Mouse (Mus musculus): ENCODE data around the gene Alkbh7.

The Alkbh7 gene

GRCm38 (mm10) chr17:56997029-56997667 lies at the start of gene Alkbh7:
Alkbh7 (plus strand) TSS chr17:56997339.
- peak; percentile 99 for DNase-seq (ENCODE audit: low read depth, low spot score)

GRCm38 (mm10) chr17:56950915-56951314 lies 46.2 kb upstream of the Alkbh7 start:
- peak; percentile 69 for DNase-seq (ENCODE audit: low read depth, low spot score)

- DNase-seq (ENCODE audit: low read depth, low spot score), result no peak
Observed at GRCm38 (mm10) chr17:56952639-56953038, 44.5 kb upstream of the Alkbh7 start.

DNA sequence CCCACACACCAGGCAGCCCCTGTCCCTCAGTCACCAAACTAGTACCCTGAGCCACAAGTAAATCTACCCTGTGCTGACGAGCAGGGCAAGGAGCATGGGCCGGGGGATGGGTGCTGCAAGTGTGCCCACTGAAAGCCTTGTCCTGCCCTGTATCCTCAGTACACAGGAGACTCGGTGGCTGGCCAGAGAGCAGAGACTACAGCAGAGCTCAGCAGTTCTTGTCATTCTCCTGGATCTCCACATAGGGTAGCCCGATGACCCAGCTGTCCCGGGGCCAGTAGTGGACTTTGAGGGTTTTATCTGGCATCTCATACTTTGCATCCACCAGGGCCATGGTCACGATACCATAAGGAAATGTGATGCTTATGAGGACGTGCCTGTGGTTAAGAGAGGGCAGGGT lies 42.3 kb upstream of the Alkbh7 start:
- no peak for DNase-seq (ENCODE audit: low read depth, low spot score)

DNA sequence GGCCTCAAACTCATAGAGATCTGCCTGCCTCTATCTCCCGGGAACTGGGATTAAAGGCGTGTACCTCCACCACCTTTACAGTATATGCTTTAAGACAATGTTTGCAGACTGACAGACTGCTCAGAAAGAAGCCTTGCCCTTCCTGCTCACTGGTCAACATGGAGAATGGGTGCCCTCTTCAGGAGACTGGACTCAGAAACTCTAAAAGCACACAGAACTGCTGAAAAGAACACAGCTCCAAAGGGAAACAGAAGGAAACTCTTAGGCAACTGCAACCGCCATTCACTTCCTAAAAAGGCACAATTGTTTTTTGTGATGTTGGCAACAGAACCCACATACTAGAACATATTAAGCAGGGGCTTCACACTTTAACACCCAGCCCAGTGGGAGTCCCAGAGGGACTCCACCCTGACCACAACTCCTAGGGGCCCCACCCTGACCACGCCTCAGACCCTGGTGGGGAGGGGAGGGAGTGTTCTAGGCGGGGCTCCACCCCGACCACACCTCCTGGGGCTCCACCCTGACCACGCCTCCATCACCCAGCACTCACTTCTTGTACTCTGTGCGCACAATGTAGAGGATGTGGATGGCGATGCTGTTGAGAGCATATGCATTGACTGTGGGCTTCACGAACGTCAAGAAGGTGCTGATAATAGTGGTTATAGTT lies 39.2 kb upstream of the Alkbh7 start:
- DNase-seq (ENCODE audit: low read depth, low spot score), result peak; percentile 47

DNA sequence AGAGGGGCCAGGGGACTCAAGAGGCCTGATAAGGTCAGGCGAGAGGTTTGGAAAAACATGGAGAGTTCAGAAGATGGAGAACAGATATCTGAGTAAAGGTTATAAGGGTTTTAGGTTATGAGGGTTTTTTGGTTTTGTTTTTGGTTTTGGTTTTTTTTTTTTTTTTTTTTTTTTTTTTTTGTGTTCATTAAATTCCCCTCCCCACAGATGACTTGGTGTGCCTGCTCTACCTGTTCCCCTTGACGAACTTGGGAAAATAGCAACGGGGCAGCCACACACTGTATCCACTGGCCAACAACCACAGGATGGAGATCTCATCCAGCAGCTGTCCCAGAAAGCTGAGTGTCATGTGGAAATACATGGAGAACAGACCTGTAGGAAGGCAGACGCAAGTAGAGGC lies 38.5 kb upstream of the Alkbh7 start:
- no peak for DNase-seq (ENCODE audit: low read depth, low spot score)

GRCm38 (mm10) chr17:56961880-56962279 lies 35.3 kb upstream of the Alkbh7 start:
- no peak for DNase-seq (ENCODE audit: low read depth, low spot score)

DNA sequence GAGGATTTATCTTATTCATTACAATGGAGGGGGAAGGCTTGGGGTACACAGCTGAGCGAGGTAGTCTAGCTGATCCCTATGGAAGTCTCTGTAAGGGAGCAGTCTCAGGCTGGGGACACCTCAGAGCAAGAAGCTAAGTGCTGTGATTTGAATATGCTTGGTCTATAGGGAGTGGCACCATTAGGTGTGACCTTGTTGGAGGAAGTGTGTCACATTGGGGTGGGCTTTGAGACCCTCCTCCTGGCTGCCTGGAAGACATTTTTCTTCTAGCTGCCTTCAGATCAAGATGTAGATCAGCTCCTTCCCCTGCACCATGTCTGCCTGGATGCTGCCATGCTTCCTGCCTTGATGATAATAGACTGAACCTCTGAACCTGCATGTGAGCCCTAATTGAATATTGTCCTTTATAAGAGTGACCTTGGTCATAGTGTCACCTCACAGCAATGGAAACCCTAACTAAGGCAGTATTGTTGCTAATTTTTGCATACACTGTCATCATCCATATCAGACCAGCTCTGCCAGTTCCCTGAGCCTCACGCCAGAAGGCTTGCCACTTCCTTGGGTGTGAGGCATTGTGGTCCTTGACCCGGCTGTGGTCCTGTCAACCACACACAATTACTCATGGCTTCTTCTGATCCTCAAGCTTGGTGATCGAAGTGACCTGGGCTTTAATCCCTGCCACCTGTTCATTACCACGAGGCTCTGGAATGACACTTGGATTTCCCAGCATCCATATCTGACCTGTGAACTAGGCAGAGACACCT lies 34.3 kb upstream of the Alkbh7 start:
- DNase-seq (ENCODE audit: low read depth, low spot score), result no peak

GRCm38 (mm10) chr17:56963646-56964045 lies 33.5 kb upstream of the Alkbh7 start:
- no peak for DNase-seq (ENCODE audit: low read depth, low spot score)

DNA sequence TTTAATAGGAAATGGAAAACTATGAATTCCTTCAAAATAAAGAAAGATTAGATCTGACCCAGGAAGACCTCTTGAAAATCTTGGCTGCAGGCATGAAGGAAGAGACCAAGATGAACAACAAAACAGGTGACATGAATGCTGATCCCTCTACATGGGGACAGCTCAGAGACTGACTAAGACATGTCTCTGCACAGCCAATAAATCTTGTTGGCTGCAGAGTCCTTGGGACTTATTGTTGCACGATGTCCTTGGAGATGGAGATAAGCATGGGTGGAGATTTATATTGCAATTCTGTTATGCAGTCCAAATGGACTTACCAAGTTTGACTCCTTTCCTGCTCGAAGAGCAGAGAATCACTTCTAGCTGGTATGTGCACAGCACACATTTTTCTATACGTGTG lies 27.8 kb upstream of the Alkbh7 start:
- no peak for DNase-seq (ENCODE audit: low read depth, low spot score)

- no peak for DNase-seq (ENCODE audit: low read depth, low spot score)
Observed at GRCm38 (mm10) chr17:56970081-56970480, 27.1 kb upstream of the Alkbh7 start.

DNA sequence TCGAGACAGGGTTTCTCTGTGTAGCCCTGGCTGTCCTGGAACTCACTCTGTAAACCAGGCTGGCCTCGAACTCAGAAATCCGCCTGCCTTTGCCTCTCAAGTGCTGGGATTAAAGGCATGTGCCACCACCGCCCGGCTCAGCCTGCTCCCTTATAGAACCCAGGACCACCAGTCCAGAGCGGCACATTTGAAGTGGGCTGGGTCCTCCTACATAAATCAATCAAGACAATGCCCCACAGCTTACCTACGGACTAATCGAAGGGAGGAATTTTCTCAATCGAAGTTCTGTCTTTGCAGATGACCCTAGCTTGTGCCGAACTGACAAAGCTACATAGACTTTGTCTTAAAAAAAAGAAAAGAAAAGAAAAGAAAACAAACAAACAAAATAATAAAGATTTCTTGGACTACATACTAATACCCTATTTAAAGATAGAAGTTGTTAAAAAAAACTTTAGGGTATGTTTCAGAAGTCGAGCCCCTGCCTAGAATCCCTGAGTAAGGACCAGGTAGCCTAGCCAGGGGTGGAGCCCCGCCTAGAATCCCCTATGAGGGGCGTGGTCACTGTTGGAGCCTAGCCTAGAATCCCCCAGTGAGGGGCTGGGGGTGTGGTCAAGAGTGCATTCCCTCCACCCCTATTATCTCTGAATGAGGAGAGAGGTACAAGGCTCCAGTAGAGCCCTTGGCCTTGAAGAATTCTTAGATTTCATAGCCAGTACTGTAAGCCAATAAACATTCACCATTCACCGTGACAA lies 23.0 kb upstream of the Alkbh7 start:
- DNase-seq (ENCODE audit: low read depth, low spot score), result no peak

- no peak for DNase-seq (ENCODE audit: low read depth, low spot score)
Observed at GRCm38 (mm10) chr17:56974708-56975240, 22.4 kb upstream of the Alkbh7 start.

- DNase-seq (ENCODE audit: low read depth, low spot score), result no peak
Observed at GRCm38 (mm10) chr17:56975391-56975790, 21.7 kb upstream of the Alkbh7 start.

DNA sequence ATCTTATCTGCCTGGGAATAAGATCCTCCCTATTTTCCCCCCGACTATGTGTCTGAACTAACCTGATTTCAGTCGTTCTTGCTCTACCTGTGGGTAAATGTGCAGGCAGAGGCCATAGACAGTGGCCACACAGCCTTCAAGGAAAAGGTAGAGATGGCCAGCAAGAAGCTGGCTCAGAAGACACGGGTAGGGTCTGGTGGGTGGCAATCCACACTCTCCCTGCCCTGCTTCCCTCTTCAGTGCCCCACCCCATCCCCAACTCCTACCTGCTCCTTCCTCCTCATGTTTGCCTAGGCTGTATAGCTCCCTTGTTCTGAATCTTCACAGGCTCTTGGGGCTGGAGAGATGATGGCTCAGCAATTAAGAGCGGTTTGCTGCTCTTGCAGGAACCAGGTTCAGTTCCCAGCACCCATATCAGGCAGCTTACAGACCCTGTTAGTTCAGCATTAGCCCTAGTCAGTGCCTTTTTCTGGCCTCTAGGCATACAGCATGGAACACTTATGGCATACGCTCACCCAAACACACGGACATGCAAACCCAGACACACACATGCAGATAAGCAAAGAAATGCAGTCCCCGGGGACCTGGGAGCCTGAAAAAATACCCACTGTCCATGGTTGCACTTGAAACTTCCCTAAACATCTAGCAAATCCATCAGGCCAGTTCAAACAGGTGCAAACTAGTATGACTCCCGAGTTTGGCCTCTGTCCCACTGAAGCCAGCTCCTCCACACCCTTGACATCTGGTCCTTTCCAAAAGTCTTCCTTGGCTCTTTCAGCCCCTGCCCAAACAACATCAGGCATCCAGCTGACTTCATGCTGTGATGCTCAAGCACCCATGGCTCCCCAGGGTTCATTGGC lies 20.4 kb upstream of the Alkbh7 start:
- DNase-seq (ENCODE audit: low read depth, low spot score), result no peak

GRCm38 (mm10) chr17:56979524-56979923 lies 17.6 kb upstream of the Alkbh7 start:
- DNase-seq (ENCODE audit: low read depth, low spot score), result no peak

DNA sequence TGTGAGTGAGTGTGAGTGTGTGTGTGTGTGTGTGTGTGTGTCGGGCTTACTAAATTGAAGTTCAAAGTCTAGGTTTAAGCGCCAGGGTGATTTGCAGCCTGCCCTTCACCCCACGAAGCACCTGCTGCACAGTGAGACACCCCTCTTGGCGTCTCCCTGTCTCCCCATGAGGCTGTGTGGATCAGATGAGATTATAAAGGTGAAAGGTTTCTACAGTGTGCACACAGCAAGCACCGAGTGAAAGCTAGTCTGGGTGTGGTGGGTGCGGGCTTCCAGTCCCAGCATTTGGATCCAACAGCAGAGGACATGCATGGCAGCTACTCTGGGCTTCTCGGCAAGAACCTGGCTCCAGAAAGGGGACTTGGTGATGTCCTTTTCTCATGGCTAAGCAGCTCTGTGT lies 16.1 kb upstream of the Alkbh7 start:
- no peak for DNase-seq (ENCODE audit: low read depth, low spot score)

DNA sequence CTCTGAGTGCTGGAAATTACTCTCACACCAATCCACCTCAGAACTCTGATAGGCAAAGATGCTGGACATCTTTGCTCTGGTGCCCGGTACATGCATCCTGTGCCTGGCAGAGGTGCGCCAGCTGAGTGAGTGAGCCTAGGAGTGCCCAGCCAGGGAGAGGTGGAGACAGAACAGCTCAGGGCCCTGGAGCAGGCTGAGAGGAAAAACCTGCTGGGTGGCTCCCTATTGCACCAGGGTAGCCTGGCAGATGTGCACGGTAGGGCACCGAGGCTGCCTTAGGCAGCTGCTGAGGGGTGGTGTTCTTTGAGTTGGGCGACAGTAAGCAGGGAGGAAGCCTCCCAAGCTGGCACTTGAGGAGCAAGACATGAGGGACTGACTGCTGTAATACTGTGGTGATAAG lies 15.1 kb upstream of the Alkbh7 start, which contains the start of gene Acer1:
TSS of gene Acer1 (minus strand) at position 114 of the 400 bp plus-strand sequence.
- DNase-seq (ENCODE audit: low read depth, low spot score), result no peak

DNA sequence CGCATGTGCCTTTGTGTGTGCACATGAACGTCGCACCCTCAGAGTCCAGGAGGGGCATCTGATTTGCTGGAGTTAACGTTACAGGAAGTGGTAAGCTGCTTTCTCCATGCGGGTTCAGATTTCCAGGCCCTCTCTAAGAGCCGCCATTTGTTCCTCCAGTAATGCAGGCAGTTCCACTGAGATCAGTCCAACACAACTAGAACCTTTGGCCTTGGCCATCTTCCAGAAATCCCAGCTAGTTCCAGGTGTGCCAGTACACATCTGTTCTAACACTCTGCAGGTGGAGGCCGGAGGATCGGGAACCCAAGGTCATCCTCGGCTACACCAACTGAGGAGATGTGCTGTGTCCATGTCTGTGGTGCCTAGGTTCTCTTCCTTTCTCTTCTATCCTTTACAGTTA lies 12.3 kb upstream of the Alkbh7 start:
- no peak for DNase-seq (ENCODE audit: low read depth, low spot score)

DNA sequence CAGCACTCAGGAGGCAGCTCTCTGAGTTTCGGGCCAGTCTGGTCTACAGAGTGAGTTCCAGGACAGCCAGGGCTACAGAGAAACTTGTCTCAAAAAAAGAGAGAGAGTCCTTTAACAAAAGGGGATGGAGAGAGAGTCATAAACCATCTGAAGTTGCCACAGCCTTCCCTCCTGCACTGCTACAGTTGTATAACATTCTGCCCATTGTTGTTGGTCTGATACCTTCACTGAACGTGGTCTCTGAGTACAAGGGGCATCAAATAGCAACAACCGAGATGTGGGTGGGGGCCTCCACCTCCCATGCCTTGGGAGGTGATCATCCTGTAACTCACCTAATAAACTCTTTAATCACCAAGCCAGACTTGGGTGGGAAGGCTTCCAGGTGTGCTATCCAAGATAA lies 11.5 kb upstream of the Alkbh7 start:
- no peak for DNase-seq (ENCODE audit: low read depth, low spot score)
